Mouse (Mus musculus) kidney, postnatal 4 days (tissue): Measurements from ENCODE around the gene Cuedc1.

ENCODE experiments used
- DNase-seq, 2 experiments: peaks; one replicate each; pipeline ENCODE4 v3.0.0; 2021; ENCODE audit warnings: mixed read lengths in 2 of 2

Cuedc1 gene

DNA sequence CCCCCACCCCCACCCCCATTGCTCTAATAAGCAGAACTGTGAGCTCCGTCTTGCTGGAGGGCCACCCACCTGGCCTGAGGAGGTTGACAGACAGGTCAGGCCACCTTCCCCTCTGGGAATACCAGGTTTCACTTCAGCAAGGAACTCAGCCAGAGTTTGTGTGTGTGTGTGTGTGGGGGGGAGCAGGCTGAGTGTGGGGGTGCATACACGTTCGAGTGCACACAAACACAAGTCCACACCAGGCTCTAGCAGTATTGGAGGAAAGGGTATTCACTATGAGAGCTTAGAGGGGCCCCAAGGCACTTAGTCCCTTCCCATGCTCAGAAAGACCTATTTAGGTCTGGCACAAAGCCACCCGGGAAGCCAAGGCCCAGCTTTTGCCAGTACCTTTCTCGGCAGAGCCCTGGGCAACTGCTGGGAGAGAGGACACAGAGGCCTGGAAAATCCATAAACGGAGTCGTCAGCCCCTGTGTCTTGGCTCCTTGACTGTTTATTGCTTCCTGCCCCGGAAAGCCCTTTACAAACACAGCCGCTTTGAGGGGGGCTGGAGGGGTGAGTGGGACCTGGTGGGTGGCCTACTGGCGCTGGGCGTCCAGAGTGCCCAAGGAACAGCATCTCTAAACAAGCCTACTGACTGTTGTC, 50.9 kb downstream of the Cuedc1 start:
- peak; percentile 58 to 65 for DNase-seq

DNA sequence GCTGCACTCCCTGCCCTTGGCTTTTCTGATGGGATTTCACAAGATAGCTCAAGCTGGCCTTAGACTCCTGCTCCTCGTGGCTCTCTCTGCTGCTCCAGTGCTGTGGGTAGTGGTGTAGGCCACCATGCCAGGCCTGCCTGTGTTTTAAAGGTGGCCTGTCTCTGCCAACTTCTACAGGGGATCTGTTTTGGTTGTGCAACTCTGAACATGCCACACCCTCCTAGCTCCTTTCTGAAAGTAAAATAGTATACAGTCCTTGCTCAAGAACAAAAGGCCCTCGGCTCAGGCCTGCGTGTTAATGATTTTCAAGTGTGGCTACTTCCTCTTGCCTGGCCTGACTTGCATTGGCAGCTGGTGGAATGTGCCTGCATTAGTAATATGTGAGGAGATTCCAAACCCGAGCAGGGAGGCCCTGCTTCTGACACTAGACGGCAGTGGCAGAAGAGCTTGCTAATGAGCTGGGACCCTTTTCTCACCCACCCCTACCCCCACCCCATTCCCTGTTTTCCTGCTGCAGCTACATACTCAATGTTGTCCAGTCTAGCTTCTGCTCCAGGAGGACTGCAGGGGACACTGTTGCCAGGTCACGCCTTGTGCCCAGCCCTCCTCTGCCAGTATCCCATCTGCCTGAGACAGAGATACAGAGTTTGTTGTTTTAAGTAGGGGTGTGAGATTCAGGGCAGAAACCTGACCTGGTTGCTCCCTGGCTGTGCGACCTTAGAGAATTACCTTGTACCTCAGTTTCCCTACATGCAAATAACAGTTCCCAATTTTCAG, 53.7 kb downstream of the Cuedc1 start:
- DNase-seq = peak; percentile 63 to 79

DNA sequence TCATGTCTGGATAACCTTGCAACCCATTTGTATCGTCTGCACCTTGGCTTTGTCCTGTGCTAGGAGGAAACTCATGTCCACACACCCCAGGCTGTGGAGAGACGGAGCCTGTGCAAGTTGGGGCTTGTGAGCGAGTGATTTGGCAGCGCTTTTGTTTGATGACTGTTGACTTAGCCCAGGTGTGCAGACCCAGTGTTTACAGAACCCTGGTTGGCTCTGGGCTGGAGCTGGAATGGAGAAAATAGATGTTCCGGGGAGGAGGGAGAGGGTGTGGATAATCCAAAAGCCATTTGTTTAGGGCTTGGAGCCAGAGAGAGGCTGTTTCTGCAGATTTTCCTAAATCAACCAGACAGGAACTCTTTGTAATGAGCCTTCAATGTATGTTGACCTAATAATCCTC, 56.0 kb downstream of the Cuedc1 start:
- no peak for DNase-seq

DNA sequence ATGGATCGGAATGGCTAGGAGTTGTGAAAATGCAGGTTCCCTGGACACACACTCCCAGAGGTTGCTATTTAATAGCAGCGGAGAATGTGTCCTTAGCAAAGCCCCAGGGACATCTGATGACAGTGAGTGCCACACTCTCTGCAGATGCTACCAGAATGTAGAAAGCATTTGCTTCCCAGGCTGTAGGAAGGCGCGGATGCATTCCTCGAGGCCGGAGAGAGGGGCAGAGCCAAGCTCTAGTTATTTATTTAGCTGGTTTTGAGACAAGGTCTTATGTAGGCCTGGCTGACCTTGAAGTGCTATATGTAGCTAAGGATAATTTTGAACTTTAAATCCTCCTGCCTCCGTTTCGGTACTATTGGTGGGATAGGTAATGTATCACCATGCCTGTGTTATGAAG, 56.6 kb downstream of the Cuedc1 start:
- no peak for DNase-seq

DNA sequence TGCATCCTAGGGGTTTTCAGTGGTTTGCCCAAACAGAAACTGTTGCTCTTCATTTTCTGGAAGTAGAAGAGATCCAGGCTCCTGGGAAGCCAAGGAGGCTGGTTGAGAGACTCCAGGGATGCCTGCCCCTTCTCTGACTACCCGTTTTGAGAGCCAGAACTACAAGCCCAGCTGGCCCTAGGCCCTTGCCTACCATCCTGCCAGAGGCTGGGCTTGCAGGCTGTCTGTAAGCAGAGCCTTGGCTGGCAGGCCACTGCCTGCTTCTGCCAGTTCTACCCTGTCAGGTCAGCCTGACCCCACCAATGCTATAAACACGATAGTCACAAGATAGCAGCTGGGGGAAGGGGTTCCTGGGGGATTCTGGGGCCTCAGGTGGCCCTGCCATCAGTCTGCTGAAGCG, 57.6 kb downstream of the Cuedc1 start:
- DNase-seq = no peak

DNA sequence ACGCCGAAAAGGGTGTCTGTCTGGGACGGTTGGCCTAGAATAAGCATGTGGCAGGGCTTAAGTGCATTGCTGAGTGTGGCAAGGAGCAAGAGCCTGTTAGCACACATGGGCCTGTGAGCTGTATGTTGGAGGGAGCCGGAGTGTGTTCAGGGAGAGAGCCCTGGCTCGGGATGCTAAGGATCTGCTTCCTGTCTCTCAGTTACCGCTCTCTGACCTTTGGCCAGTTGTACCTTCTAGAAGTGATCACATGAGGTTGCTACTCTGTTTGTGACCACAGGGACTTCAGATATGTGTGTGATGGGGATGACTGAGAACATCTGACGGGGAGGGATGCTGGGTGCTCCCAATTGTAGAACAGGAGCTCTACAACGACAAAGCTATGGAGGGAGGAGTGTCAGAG, 58.1 kb downstream of the Cuedc1 start:
- no peak for DNase-seq

DNA sequence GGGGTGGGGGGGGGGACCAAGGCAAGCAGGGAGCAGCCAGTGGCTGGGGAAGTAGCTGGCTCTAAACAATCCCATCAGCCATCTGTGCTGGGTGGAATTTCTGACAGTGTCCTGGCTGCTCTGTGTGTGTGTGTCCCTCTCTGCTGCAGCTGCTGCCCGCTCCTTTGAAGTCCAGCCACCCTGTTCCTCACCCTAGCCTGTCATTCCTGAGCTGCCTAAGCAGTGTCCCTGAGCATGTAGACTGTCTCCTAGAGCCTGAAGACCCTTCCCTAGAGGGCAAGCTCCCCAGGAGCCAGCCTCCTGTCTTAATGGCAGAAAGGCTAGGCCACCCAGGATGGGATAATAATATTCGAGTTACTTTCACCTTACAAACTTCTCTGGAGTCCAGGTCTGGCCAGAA, 58.5 kb downstream of the Cuedc1 start:
- no peak for DNase-seq

DNA sequence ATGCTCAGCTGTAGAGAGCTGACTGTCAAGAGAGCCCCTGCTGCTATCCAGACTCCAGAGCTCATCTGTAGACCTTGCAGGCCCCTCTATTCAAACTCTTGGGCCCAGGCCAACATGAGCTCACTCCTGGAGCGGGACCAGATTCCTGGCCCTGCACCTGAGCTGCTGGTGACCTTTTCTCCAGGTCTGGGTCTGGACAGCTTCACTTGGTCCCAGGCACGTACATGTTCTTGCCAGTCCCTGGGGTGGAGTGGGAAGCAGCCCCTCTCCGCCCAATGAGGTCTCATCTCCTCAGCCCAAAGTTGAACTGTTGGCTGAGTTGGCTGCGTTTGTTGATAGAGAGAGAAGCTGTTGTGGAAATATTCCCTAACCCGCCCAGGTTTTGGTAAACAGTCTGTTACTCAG, 61.0 kb downstream of the Cuedc1 start:
- DNase-seq = peak; percentile 36 to 56

DNA sequence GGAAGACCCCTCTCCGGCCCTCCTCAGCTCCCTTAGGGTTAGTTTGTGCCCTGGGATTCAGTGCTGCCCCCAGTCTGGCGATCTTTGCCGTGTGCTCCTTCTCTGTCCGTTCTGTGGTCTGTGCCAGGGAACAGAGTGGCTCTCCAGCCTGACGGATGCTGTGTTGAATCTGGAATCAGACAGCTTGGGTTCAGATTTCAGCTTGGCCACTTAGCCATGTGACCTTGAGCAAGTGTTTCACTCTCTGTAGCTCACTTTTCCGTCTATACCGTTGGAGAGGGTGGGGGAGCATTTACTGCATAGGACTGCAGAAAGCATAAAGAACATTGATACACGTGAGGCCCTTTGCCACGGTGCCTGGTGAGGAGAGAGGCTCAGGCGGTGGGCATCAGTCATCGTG, 61.5 kb downstream of the Cuedc1 start:
- no peak for DNase-seq

DNA sequence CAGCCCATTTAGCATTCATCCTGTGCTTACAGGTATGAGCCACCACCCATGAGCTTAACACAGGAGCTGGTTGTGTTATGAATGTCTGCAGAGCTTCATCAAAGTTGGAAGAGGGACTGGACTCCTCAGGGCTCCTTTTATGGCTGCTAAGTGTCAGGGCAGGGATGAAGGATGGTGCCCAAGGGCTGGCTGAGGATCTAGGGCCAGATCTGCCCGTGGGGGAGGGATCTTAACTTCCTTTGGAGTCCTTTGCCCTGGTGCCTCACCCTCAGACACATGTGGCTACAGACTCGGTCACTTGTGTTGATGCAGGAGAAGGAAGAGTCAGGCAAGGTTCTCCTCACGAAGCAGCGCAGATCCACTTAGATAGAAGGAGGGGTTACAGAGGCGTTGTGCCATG, 62.5 kb downstream of the Cuedc1 start:
- no peak for DNase-seq

DNA sequence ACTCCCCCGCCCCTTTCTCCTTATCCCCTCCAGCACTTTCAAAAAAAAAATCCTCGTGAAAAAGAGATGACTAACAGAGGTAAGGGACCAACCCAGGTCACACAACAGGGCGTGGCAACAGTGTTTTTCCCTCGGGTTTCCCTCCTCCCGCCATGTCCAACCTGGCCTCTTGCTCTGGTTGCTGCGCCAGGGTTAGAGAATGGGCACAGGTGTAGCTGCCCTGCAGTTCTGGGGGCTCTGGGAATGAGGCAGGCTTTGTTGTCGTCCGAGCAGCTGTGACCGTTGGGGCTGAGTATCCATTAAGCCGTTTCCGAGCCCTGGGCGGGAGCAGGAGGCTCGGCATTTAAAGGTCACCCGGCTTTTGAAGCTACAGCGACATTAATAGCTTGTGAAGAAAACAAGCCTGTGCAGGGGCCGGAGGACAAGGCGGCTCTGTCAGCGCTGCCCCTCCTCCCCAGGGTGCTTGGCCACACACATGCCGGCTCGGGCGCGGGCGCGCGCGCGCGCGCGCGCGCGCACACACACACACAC, 63.3 kb downstream of the Cuedc1 start:
- peak; percentile 81 to 91 for DNase-seq

DNA sequence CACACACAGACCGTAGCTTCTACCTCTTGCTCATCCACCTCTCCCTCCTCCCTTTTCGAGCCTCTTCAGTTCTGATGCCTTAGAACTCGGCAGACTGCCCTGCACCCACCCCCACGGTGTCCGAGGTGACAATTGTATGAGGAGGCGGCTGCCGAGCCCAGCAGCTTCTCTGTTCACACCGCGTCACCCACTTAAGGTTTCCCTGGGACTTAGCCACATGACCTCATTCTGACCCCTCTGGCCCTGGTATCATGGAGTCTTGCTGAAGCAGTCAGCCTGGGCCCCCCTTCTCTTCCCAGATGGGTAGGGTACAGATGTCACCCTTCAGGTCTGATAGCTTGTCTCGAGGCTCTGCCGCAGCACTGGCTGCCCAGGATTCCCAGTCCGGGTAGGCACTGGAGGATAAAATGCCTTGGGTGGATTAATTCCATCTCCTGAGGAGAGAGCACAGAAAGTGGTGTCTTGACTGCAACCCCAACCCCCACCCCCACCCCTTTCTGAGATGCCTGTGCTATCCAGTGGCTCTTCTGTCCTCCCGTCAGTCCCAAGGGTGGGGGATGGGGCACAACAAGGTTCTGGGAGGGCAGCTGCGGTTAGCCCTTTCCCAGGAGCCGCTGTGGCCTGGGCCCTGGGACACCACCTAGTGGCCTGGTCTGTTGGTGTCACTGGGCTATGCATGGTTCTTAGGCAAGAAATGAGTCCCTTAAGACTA, 63.9 kb downstream of the Cuedc1 start:
- peak; percentile 94 to 96 for DNase-seq

DNA sequence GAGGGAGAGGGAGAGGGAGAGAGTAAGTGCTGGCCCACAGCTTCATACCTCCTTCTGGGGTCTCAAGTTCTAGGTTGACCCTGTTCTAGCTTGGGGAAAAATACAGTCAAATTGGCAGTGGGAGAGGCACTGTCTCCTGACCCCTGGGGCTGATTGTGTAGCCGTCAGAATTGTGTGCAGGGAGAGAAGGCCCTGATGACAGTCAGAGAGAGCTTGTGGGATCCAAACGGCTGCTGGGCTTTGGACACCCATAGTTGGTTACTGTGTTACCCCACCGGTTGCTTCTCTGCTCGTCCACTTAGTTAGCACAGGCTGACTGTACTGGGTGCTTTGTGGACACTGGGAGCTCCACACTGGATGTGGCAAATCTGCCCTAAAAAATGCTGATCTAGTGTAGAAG, 64.9 kb downstream of the Cuedc1 start:
- no peak for DNase-seq

DNA sequence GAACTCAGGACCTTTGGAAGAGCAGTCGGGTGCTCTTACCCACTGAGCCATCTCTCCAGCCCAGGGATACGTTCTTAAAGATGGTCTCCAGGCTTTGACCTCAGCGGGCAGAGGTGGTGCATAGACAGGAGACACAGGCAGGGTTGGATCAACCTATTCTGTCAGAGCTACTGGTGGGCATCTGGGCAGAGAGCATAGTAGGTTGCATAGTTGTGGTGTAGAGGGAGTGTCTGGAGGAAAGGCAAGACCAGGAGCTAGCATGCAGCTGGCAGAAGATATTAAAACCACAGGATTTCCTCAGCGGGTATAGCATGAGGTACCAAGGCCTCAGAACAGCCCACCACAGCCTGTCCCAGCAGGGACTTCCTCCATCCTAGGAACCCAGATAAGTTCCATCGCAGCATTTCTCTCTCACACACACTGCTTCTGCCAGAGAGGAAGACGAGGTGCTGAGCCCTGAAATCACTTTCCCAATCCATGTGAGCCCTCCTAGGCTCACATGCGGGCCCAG, 66.4 kb downstream of the Cuedc1 start:
- no peak for DNase-seq

DNA sequence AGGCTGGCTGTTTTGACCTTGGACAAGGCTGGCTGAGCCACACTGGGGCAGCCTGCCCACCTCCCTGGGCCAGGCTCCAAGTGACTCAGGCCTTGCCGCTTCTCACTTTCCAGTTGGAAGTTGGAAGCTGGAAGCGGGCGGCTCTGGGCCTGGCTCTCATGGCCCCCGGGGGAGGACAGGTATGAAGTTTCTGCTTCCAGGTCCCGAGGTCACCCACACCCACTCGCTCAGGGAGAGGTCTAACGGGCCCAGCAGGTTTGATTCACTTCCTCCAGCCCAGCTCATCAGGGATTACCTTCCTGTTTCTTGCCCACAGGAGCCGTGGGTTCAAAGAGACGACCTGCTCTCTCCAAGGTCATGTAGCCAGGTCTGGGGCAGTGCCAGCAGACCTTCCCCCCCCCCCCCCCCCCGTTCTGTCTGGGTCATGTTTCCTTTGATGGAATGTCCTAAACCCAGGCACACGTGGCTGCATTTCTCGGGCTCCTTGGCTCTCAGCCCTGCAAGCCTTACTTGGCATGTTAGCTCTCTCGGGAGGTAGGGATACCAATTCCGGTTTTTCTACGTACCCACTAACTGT, 67.0 kb downstream of the Cuedc1 start:
- peak; percentile 63 to 76 for DNase-seq

DNA sequence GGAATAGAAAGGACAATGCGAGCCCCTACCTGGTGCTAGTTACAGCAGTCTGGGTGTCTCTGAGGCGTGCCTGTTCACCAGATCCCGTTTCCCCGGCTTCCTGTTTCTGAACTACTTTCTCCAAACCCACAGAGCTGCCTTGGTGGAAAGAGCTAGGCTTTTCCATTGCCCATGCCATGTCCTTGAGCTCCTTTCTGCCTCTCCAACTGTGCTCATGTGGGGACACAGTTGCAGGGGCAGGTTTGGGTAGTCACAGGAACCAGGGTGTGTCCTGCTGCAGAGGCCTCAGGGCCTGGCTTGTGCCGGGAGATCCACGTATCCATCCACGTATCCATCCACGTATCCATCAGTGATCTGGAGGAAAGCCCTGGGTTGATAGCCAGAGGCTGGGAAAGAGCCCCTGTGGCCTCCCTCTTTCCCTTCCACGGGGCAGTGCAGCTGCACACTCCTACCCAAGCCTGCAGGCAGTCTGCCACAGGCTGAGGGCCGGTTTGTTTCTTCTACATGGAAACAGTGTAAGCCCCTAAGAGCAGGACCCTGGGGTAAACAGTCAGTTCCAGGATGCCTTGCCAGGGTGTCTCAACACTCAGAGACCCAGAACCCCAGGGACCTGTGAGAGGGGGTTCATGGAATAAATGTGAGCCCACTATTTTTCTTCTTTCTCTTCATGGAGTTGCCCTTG, 68.0 kb downstream of the Cuedc1 start:
- DNase-seq = no peak

DNA sequence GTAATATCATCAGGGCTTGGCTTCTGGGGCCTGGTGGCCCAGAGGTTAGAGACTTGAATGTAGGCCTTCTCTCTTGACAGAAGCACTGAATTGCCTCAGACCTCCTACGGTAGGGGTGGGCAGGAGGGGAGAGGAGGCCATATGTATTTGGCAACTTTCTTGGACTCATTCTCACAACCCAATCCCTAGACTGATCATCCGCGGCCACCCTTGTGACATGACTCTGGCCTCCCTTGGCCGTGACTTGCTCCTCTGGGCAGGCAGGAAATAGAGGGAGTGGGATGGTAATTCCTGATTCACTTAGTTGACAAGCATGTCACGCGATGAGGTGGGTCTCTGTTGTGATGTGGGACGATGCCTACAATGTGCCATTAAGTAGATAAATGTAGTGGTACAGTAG, 68.6 kb downstream of the Cuedc1 start:
- DNase-seq = no peak

DNA sequence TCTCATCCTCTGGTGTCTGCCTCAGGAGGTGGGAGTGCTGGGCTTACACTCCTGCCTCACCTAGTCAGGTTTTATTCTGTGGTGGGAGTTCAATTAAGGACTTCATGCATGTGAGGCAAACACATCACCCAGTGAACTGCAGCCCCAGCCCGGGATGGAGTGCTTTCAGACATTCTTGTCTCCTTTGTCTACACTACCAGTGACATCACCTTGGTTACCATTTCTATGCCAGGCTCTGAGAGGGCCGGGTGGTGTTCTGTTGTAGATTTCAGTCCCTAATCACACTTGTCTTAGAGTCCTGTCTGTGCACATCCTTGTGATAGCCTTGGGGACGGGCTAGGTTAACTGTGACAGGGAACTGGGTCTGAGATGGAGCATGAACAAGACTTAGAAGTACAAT, 70.8 kb downstream of the Cuedc1 start:
- DNase-seq = no peak

DNA sequence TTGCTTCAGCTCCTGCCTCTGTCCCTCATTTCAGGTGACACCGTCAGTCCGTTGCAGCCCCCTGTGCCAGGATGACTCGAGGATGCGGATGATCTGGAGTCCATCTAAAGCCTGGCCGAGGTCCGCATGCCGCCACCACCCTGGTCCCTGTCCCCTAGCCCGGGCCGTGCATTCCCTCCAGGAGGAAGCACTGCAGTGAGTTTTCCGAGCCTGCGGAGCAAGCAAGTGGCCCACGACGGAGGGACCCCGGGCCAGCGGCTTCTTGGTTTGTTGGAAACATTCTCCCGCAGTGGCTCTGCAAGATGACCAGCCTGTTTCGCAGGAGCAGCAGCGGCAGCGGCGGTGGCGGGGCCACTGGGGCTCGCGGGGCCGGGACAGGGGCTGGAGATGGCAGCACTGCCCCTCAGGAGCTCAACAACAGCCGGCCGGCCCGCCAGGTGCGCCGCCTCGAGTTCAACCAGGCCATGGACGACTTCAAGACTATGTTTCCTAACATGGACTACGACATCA, 71.7 kb downstream of the Cuedc1 start:
- no peak for DNase-seq

DNA sequence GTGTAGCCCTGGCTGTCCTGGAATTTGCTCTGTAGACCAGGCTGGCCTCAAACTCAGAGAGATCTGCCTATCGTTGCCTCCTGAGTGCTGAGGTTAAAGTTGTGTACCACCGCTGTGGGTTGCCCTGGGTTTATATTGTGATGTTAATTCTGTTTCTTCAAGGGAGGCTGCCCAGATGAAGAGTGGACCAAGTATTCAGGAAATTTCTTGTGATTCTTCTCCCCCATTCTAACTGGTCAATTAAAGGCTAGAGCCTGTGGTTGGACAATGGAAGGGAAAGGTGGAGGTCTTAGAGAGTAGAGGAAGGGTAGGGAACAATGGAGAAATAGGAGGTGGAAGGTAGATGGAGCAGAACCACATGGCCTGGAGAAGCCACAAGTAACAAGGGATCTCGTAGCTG, 72.7 kb downstream of the Cuedc1 start:
- DNase-seq = no peak

DNA sequence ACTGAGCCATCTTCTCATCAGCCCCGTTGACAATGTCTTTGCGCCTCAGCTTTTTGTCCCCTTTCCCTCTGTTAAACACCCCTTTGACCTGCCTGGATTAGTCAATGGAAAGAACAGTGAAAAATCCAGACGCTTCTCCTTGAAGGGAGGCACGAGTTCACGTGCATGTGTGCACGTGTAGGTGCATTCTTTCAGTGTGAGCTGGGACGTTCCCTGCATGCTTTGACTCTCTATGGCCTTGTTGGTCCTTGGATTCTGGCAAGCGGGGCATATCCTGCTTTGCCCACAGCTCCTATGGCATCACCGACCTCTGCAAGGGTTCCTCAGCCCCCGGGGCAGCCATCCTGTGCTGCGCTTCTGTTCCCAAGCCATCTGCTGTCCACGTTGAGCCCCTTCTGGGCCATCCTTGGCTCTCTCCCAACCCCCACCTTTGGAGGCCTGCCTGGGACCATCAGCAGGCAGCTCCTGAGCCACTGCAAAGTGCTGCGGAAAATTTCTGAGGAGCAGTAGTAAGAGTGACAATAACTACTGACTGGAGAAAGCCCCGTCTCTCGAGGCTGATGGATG, 74.1 kb downstream of the Cuedc1 start:
- no peak for DNase-seq
